Mouse (Mus musculus): ENCODE results near the gene Mrto4.
"Not testable (repeated sequence)": the region's sequence is repeated elsewhere in the genome, so short reads cannot be mapped to it uniquely, and the experiment has no call there.

Gene Mrto4

DNA sequence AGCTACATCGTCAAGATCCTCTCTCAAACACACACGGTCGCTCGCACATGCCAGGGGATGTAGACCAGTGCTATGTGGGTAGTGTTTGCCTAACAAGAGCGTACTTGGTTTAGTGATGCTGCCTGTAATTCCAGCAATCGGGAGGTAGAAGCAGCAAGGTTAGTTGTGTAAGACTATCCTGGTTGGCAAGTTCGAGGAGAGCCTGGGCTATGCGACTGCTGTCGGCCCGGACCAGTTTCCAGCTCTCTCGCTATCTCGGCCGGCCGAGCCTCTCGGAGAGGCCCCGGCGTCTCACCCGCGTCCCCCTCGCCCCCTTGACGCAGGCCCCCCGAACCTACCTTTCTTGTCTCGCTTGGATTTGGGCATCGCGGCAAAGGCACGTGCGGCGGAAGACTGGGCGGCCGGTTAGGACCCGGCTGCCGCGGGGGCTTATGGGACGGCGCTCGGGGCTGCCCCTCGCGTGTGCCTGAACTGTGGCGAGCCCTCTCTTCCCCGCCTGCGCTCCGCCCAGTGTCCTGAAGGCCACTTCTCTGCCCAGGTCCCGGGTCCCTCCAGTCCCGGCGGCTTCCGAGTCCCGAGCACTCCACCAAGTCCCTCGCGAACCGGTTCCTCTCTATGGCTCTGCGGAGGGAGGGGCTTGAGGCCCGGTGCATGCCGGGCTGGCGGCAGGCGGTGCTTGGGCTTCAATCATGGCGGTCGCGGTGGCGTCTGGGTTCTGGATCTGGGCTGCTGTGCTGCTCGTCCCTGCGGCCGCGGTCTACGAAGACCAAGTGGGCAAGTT lies at the start of gene Mrto4, which contains the start of the genes Emc1 and Ubr4:
TSS of gene Mrto4 (minus strand) at position 646 of the 781 bp plus-strand sequence.
TSS of gene Emc1 (plus strand) at position 657 of the 781 bp plus-strand sequence.
TSS of gene Ubr4 (plus strand) at position 679 of the 781 bp plus-strand sequence.
- peak; percentile 83 for DNase-seq

DNA sequence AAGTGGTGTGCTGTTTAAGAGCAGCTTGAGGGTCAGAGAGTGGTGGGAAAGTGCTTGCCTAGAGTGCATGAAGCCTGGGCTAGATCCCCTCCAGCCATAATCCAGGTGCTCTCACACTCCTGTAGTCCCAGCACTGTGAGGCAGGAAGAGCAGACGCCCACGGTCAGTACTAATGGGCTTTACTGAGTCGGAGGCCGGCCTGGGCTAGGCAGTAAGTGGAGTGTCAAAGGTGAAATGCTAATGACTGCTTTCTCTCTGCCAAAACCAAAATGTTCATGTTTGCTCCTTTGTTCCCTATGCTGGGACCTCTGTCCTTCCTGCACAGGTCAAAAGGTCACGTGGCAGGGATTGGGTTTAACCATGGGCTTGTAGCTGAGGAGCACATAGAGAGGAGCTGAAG lies 48.1 kb upstream of the Mrto4 start:
- no peak for DNase-seq

DNA sequence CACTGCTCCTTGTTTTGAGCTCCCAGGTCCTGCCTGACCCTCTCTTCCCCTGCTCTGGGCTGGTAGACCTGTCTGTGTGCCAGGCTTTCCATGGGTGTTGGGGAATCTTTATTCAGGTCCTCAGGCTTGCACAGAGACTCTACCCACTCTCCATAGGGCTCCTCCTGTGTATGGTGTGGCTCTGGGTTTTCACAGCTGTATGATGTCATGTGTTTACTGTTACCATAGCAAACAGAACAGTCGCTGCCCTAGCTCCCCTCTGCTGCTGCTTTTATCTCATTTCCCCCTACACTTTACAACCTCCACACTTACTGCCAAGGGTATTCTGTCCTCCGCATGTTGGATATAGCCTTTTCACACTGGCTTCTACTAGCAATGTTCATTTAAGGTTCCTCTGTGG lies 43.1 kb upstream of the Mrto4 start:
- no peak for DNase-seq

DNA sequence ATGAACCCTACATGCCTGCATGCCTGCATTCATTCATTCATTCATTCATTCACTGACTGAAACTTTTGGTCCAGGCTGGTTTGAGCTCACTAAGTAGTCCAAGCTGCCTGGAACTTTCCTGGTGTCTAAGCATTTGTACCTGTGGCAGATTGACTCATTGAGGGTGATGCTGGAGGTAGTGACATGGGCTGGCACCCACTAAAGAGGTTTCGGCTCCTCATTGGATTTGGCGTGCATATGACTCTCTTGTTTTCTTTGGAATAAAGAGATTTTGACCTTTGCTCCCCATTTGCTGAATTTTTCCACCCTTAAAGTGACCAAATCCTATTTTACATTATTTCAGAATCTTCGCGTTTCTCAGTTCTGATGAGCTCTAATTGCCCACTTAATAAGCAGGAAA lies 37.2 kb upstream of the Mrto4 start:
- no peak for DNase-seq

DNA sequence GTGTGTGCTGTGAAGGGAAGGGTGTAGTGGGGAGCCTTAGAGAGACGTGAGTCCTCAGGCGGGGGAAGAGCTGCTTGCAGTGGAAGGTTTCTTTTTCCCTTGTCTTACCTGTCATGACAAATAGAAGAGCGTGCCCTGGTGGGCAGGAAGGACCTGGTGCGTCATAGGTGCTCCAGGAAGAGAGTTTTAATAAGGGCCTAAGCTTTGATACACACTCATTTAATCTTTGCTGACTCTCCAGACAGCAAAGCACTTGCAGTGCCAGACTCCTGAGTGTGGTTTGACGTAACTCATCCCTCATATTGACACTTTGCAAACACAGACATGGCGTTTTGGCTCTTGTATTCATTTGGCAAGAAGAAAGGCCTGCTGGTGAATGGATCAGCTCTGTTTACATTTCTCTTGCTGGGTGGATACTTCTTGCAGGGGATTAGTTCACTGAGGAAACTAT lies 34.5 kb upstream of the Mrto4 start:
- DNase-seq: no peak

DNA sequence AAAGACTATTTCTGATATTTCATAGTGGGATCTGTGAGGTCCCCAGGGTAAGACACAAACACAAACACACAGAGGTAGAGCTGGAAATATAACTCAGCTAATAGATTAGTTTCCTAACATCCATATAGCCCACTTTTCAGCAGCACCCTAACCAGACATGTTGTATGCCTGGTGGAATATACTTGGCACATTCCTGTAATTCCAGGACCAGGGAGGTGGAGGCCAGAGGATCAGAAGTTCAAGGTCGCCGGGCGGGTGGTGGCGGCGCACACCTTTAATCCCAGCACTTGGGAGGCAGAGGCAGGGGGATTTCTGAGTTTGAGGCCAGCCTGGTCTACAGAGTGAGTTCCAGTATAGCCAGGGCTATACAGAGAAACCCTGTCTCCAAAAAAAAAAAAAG lies 33.5 kb upstream of the Mrto4 start:
- not testable (repeated sequence) for DNase-seq

DNA sequence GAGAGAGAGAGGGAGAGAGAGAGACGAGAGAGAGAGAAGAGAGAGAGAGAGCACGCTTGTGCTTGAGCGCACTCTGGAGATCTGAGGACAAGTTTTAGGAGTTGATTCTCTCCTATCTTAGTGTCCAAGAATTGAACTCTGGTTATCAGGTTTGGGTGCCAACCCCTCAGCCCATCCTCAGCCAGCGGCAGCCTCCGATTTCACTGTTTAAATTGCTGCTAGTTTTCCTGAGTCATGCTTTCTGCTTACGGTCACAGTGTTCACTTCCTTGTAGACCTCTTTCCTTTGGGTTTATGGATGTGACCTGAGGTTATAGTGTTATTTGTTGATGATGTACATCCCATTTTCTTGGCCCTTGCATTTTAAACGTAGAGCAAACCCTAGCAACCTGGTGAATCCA lies 29.9 kb upstream of the Mrto4 start:
- DNase-seq: no peak

DNA sequence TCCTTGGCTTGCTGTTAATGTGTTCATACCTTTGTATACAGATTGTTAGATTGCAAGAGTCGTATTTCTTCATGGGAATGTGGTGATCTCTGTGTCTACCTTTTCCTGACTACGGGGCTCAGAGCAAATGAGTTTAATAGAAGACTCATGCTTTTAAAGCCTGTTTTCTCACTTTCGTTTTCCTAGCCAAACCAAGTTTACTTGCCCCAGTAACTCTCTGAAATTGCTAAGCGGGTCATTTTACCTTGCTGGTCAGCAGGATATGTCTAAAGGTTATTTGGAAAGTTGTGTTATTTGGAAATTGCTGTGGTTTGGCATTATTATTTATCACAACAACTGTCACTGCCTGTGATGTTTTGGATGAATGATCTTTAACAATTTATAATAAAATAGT lies 29.1 kb upstream of the Mrto4 start:
- DNase-seq: no peak

DNA sequence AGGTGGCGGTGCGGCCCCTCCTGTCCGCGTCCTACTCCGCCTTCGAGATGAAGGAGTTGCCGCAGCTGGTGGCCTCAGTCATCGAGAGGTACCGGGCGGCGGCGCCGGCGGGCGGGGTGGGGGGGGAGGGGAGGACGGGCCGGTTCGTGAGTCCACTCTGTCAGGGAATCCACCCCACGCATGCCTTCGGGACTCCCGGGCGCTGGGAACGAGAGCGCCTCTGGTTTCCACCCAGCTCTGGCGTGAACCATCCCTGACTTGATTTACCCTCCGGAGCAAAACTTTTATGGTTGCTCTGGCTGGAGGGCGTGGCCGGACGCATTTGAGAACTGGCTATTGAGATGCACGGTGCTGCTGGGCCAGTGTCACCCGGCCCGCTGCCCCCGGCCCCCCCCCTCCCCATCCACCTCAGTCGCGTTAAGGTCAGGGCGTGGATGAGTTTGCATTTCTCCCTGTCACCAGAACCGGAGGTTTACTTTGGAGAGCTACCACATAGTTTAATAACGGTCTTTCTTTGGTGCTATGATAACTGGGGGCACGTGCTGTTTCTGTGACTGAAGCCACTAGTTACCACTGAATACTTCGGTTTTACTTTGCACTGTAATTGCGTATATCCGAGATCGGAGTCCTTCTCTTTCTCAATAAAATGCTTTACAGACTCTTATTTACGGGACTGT lies 28.5 kb upstream of the Mrto4 start:
- peak; percentile 15 for DNase-seq

DNA sequence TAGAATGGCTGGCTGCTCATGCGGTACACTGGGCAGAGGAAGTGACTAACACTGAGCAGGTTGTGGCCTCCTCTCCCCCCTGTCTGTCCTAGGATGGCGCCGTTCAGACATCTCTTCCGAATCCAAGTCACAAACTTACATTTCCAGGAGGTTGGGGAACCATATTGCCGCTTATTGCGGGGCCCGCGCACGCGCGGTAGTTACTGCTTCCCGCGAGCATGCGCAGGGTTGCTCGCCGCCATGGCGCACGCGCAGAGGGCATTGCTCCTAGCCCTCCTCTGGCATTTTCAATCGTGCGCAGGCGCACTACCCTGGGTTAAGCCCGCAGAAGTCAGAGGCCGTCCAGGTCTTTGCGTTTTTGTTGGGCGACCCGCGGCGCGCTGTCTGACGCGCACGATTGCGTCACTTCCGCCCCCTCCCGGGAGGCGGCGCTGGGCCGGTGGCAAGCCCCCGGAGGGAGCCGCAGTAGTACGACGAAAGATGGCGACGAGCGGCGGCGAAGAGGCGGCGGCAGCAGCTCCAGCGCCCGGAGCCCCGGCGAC lies 27.9 kb upstream of the Mrto4 start:
- DNase-seq: peak; percentile 99

DNA sequence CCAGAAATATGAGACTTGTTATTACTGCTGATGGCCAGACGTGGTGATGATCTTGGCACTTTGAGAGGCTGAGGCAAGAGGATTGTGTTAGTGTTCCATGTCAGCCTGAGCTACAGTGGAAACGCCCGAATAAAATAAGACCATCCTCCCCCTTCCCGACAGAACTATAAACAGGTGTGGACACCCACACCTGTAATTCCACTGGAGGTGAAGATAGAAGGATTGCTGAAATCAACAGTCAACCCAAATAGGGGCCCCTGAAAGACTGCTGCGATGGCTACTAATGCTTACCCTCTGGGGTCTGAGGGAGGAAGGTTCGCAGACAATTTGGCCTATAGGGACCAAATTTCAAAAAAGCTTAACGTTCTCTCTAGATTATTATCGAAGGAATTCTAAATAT lies 27.3 kb upstream of the Mrto4 start:
- DNase-seq: no peak

DNA sequence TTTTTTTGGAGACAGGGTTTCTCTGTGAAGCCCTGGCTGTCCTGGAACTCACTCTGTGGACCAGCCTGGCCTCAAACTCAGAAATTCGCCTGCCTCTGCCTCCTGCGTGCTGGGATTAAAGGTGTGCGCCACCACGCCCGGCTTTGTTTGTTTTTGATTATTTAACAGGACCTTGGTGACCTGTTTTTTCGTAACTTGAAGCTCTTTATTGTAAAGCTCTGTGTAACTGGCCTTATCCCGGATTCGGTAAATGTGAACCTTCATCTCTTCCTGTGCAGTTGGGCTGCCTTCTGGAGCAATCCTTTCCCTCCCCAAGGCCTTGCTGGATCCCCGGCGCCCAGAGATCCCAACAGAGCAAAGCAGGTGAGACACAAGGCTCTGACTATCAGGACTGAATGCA lies 21.2 kb upstream of the Mrto4 start:
- no peak for DNase-seq

DNA sequence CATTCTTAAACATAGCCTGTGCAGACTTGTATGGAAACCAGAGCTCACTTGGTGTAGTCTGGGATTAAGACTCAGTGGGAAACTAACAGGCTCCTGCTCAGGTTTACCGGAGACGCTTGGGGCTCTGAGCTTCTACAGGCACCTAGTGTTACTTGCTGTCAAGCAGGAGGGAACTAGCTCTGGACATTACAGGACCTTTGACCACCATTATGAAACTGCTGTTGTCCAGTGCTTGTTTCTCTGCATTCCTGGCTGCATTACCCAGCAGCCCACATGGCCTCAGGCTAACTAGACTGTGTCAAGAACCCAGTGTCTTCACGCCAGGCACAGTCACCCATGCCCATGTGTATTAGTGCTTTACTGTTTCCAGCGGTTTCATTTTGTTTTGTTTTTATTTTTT lies 20.8 kb upstream of the Mrto4 start:
- no peak for DNase-seq

DNA sequence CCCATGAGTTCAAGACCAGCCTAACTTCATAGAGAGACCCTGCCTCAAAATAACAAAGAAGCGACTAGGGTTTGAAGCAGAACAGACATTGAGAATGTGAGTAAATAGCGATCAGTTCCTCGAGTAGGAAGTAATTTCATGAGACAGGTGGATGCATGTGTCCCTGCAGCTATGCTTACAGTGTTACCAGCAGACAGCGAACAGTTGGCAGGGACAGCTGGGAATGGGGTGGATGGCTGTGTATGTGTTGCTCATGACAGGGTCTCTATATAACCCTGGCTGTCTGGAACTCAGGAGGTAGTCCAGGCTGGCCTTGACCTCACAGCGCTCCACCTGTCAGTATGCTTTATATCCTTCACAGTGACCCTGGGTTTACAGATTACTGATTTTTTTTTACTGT lies 15.7 kb upstream of the Mrto4 start:
- DNase-seq: peak; percentile 36

DNA sequence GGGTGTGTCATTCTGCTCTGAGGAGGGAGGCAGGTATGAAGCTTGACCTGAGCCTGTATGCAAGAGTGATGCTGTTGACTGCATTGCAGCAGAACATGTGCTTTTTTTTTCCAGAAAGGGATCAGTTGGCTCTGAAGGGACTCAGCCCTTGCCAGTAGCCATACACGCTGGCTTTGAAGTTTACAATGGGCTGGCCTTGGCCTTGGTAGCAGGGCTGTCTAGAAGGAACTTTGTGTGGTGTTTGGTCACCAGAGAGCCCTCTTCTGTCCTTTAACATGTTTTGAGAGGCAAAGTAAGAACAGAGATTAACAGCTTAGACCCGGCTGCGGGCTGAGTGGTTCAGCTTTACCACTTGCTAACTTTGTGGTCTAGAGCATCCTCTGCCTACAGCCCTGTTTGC lies 15.0 kb upstream of the Mrto4 start:
- DNase-seq: no peak

DNA sequence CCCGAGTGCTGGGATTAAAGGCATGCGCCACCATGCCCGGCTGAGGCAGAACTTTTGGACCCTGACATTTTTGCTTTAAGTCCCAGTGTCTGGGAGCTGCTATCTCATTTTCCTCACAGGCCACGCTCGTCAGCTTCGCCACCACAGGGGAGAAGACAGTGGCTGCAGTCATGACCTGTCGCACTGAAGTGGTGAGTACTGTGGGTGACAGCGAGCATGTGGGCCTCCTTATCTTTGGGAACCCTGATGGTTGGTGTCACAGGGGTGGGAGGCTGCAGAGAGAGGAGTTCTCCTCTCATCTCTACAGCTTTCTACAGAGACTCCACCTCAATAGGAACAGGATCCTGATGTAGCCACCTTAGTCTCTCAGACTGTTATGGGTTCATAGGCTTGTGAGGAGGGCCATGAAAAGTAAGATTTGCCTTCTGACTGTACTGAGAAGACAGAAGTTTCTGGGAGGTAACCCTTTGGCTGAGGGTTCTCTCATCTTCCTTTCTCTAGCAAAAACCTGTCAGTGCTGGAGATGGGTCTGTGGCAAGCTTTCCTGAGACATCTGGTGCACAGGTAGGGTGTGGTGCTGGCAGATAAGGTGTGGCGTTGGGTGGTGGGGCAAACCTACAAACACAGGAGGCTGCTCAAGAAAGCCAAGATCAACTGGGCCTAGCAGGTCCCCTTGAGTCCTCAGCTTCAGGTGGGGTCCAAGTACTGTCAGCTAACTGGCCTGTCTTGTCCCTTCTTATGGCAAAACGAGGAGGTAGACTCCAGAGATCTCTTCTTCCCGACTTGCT lies 8.6 kb upstream of the Mrto4 start:
- no peak for DNase-seq

DNA sequence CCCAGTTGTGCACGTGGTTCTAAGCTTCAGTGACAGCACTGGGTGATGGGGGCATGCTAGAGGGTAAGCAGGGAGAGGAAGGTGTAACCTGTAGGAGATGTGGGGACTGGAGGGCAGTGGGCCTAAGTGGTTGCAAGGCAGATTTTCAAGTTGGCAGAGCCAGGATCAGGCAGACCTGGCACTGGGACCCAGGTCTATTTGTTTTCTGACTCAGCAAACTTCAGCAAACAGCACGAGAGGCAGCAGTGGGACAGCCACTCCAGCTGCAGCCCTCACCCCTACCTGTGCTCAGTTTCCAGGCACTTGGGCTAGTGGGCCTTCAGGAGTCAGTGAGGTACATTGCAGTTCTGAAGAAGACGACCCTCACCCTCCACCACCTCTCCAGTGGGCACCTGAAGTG lies 4.8 kb upstream of the Mrto4 start:
- no peak for DNase-seq

DNA sequence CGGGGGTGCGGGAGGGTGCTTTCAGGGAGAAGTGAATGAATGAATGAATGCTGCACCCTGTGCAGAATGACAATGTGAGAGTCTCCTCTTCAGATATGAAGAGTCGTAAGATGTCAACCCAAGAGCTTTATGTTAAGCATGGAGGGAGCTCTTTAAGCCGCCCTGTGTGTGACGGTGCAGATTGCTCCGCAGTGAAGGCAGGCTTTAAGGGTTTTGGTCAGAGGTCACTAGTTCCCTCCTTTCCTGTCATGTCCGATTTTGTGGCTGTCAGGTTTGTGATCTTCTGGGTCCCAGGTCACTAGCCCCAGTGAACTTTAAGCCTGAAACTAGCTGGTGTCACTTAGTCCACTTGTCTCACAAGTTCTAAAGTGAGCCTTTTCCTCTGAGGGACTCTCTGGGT lies 456 bp upstream of the Mrto4 start:
- no peak for DNase-seq

DNA sequence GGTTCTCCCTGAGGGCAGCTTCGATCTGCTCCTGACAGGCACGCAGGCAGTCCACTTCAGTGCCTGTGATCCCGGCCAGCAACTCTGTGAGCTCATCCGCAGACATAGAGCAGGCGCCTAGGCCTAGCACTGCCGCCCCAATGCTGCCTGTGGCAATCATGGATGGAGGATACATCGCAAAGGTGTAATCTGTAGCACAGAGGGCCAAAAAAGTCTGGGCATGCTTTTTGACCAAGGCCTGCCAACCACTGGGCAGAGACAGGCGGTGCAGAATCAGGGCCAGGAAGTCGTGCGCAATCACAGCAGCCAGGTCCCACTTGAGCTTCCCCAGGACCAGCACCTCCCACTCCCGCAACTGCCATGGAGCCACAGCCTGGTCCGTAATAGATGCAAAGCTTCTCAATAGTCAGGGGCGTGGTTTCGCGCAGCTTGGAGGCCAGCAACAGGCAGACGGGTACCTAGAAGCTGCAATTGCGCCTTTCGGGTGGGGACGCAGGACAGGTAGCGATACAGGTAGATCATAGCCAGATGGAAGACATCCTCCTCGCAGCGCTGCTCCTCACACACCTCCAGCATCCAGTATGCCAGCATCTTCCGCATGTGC lies 6.9 kb downstream of the Mrto4 start:
- no peak for DNase-seq

DNA sequence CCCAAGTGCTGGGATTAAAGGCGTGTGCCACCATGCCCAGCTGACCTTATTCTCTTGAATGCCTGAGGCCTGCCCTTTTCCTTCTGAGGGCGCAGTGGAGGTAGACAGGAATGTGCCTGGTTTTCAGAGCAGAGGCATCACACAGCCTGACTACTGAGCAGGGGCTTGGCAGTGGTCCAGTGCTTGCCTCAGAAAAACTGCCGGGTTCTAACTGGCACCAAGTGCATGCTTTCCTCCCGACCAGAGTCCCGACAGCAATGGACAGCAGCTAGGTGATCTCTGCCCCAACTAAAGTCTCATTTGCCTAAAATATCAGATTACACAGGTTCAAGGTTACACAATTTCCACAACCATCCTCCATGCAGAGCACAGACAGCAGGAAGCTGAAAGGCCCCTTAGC lies 8.7 kb downstream of the Mrto4 start:
- peak; percentile 47 for DNase-seq

DNA sequence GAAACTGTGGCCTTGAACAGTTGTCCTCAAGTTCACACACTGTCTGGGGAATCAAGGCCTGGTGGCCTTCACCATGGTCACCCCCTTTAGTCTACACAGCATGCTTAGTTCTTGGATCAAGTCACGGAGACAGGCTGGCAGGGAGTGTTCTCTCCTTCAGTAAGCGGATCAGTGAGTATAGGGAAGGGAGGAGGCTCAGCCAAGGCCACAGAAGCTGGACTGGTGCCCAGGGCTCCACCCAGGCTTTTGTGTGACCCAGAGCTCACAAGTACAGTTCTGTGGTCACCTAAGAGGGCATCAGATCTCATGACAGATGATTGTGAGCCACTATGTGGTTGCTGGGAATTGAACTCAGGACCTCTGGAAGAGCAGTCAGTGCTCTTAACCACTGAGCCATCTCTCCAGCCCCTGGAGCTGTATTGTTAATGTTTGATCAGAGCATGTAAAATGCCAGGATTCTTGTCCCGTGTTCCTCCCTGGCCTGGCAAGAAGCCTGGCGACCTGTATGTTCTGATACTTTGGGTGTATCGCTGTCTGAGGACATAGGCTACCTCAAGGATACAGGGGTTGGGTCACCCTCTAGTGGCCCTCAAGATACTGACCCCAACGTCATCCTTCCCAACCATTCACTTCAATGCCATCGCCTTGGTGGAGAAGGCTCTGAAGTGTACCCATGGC lies 10.7 kb downstream of the Mrto4 start:
- DNase-seq: no peak

DNA sequence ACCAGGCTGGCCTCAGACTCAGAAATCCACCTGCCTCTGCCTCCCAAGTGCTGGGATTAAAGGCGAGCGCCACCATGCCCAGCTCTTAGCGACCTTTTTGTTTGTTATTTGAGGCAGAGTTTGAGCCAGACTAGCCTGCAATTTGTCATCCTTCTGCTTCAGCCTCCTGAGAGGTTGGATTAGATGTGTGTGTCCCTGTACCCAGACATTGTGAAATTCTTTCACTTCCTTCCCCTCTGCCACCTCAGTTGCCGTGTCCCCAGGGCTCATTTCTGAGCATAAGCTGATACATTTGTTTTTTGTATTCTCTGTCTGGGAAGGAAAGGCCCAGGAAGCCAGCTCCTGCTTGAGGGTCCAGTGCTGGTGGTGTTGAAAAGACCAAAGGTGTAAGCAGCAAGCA lies 11.5 kb downstream of the Mrto4 start:
- DNase-seq: no peak

Measured in layer of hippocampus, adult 9-11 months (tissue).